Mouse (Mus musculus): Measurements from ENCODE around the gene Ldha. TPM values are rescaled to one million over a fixed set of nuclear protein-coding genes. Genes with fewer than 3 reads are reported as not detected.

Ldha gene
- polyA plus RNA-seq (2014; fragmentation: Illumina TruSeq; extraction: RNeasy Lipid Tissue Mini Kit (QIAGEN cat#74804); ENCODE audit: low read depth, low replicate concordance), result 321 TPM

DNA sequence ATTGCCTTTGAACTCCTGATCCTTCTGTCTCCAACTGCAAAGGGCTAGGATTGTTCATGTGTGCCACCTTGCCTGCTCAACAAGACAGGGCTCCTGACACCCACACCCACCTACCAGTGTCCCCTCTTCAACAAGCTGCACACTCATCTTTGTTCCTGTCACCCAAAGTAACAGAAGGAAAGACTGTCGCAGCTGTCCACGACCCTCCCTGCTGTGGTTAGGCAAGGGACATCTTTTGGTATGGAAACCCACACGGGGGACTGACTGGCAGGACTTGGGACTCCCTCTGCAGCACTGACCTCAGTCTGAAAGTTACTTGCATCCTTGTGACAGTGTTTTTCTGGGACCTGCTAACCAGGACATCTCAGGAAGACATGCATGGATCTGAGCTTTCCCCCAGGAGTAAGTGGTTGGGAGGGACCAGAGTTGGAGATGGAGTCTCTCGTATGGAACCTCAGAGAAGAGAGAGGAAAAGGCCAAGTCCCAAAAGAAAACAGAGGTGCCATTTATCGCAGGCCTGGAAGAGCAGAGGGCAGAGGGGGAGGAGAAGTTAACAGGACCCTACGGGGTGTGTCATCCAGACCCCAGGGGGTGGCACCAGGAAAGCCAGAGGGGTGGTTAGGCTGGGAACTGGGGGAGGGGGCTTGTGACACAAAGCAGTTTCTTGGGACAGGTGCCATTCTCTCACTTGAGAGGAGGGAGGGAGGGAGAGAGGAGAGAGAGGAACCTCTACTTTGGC, at the start of gene Ldha:
Gene Ldha, plus strand, starts transcription at position 689 of the 739 bp plus-strand sequence.

DNA sequence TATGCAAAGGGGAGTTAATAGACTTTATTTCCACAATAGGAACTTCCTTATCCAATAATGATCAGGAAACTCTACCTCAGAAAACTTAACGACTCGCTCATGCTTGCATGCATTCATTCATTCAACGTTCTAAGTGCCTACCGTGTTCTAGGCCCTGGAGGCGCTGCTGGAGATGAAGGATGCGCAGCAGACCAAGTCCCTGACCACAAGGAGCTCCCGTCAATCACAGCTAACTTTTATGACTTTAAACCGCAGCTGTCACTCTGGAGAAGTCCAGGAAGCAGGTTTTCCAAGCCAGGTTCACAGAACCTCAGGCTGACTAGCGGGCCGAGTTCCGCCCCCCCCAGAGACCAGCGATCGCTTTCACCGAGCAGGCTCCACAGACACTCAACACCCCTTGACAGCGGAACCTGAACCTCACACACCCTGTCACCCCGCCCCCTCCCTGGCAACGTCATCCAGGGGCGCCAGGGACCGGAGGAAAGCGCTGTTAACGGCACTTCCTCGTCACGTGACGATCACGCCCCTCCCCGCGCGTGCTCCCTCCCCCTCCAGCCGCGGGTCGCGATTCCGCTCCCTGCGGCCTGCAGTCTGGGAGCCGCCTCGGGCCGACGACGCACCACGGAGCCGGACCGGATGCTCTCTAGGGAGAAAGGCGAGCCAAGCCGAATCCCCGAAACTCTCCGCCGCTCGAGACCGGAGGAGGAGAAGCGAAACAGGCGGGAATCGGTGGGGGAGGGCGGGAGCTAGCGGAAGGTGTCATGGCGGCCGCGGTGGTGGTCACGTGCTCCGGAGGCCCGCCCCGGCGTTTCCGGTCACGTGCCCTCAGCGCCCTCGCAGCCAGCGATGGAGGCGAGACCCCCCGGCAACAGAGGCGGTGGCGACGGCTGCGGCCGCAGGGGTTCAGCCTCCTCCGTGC, 45.7 kb upstream of the Ldha start, which contains the start of the genes Hps5 and Gtf2h1:
Gene Hps5, minus strand, starts transcription at position 778 of the 919 bp plus-strand sequence.
Gene Gtf2h1, plus strand, starts transcription at position 817 of the 919 bp plus-strand sequence.

DNA sequence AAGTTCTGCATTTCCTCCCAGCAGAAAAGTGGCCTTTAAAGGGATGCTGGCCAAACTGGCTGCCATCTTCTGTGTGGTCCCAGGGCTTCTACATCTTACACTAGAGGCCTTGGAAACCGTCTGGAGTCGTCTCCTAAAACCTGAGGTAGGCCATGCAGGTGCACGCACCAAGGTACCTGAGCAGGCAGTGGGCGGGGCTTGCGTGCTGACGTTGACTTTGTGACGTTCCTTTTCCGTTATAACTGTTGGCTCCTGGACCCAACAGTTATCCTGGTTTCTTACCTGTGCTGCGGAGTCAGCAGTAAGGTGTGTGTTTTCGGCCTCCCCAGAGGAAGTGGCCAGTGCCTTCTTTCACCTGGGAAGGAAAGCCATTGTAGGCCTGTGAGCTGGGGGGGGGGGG, 19.7 kb downstream of the Ldha start, which contains the start of gene Ldhc:
Gene Ldhc, plus strand, starts transcription at position 208 of the 400 bp plus-strand sequence.

Other genes starting within 250 kb of the Ldha start
- gene Sergef, start 201.7 kb upstream of the Ldha start, polyA plus RNA-seq (2014; fragmentation: Illumina TruSeq; extraction: RNeasy Lipid Tissue Mini Kit (QIAGEN cat#74804); ENCODE audit: low read depth, low replicate concordance), result 1.9 TPM
- 36.1 TPM for gene Tph1, start 168.9 kb upstream of the Ldha start, polyA plus RNA-seq (2014; fragmentation: Illumina TruSeq; extraction: RNeasy Lipid Tissue Mini Kit (QIAGEN cat#74804); ENCODE audit: low read depth, low replicate concordance)
- 5.0 TPM for gene Saal1, start 130.8 kb upstream of the Ldha start, polyA plus RNA-seq (2014; fragmentation: Illumina TruSeq; extraction: RNeasy Lipid Tissue Mini Kit (QIAGEN cat#74804); ENCODE audit: low read depth, low replicate concordance)
- 5.0 TPM for gene Saa3, start 125.8 kb upstream of the Ldha start, polyA plus RNA-seq (2014; fragmentation: Illumina TruSeq; extraction: RNeasy Lipid Tissue Mini Kit (QIAGEN cat#74804); ENCODE audit: low read depth, low replicate concordance)
- gene Saa4, start 108.9 kb upstream of the Ldha start, polyA plus RNA-seq (2014; fragmentation: Illumina TruSeq; extraction: RNeasy Lipid Tissue Mini Kit (QIAGEN cat#74804); ENCODE audit: low read depth, low replicate concordance), result not detected
- gene Saa1, start 98.5 kb upstream of the Ldha start, polyA plus RNA-seq (2014; fragmentation: Illumina TruSeq; extraction: RNeasy Lipid Tissue Mini Kit (QIAGEN cat#74804); ENCODE audit: low read depth, low replicate concordance), result 841 TPM
- not detected for gene Saa2, start 89.7 kb upstream of the Ldha start, polyA plus RNA-seq (2014; fragmentation: Illumina TruSeq; extraction: RNeasy Lipid Tissue Mini Kit (QIAGEN cat#74804); ENCODE audit: low read depth, low replicate concordance)
- gene Hps5, start 45.4 kb upstream of the Ldha start, polyA plus RNA-seq (2014; fragmentation: Illumina TruSeq; extraction: RNeasy Lipid Tissue Mini Kit (QIAGEN cat#74804); ENCODE audit: low read depth, low replicate concordance), result 83.2 TPM
- gene Gtf2h1, start 45.4 kb upstream of the Ldha start, polyA plus RNA-seq (2014; fragmentation: Illumina TruSeq; extraction: RNeasy Lipid Tissue Mini Kit (QIAGEN cat#74804); ENCODE audit: low read depth, low replicate concordance), result 108 TPM
- gene Ldhc, start 19.7 kb downstream of the Ldha start, polyA plus RNA-seq (2014; fragmentation: Illumina TruSeq; extraction: RNeasy Lipid Tissue Mini Kit (QIAGEN cat#74804); ENCODE audit: low read depth, low replicate concordance), result not detected
- 349 TPM for gene Tsg101, start 78.5 kb downstream of the Ldha start, polyA plus RNA-seq (2014; fragmentation: Illumina TruSeq; extraction: RNeasy Lipid Tissue Mini Kit (QIAGEN cat#74804); ENCODE audit: low read depth, low replicate concordance)
- gene Uevld, start 117.1 kb downstream of the Ldha start, polyA plus RNA-seq (2014; fragmentation: Illumina TruSeq; extraction: RNeasy Lipid Tissue Mini Kit (QIAGEN cat#74804); ENCODE audit: low read depth, low replicate concordance), result 36.5 TPM
- not detected for gene Gm9999, start 142.1 kb downstream of the Ldha start, polyA plus RNA-seq (2014; fragmentation: Illumina TruSeq; extraction: RNeasy Lipid Tissue Mini Kit (QIAGEN cat#74804); ENCODE audit: low read depth, low replicate concordance)
- 58.1 TPM for gene Spty2d1, start 166.9 kb downstream of the Ldha start, polyA plus RNA-seq (2014; fragmentation: Illumina TruSeq; extraction: RNeasy Lipid Tissue Mini Kit (QIAGEN cat#74804); ENCODE audit: low read depth, low replicate concordance)
- not detected for gene Tmem86a, start 209.1 kb downstream of the Ldha start, polyA plus RNA-seq (2014; fragmentation: Illumina TruSeq; extraction: RNeasy Lipid Tissue Mini Kit (QIAGEN cat#74804); ENCODE audit: low read depth, low replicate concordance)